Mouse (Mus musculus) ZHBTc4 (cell line): ENCODE measurements around the gene BC051142.

ENCODE experiments used
- DNase-seq: peaks from one replicate; pipeline ENCODE4 v3.0.0-alpha.2; 2011; ENCODE audit warnings: low read depth, low spot score

BC051142 gene

DNA sequence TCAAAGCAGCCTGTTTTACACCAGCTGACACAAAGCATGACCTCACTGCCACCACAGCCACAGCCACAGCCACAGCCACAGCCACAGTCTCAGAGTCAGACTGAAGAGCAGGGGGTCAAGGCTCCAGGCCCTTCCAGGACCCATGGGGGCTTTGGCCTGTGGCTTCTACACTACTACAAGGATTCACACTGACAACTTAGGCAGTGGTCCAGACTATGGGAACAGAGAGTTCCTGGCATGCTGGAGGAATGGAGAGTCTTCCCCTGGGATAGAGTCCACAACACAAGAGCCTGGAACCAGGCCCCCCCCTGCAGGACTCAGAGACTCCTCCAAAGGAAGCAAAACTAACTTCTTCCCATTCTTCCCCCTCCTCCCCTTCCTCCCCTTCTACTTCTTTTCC is 109.0 kb downstream of the BC051142 start:
- DNase-seq, result no peak
